Mouse (Mus musculus) embryonic fibroblast, embryonic 13.5 days (primary cell): ENCODE measurements around the gene Myo5a.

Experiments used
- CTCF ChIP-seq: IDR thresholded peaks from 2 replicates; pipeline ENCODE4 v1.5.1; 2011; ENCODE audit warnings: mild to moderate bottlenecking, control low read depth, low read length, moderate library complexity, borderline replicate concordance; ENCODE audit not compliant: insufficient read depth
- POLR2A ChIP-seq: IDR thresholded peaks from 2 replicates; pipeline ENCODE4 v1.6.1; 2011; ENCODE audit warnings: low read depth, mild to moderate bottlenecking, control low read depth, low read length, moderate library complexity

- TF ChIP-seq CTCF: no peak
- no peak for TF ChIP-seq POLR2A
Observed at GRCm38 (mm10) chr9:75092134-75092533, 21.3 kb downstream of the Myo5a start.
